Comparison of ENCODE assay signal across 23 mouse cellular contexts in genomic region chr17:16027989-16028388, GRCm38 (mm10).
"Had no signal": no experiment of that assay in that cellular context is flagged by ENCODE, and none has a peak within 500 bp of the region (broad histone marks: within the 10 kb centered on the region; RNA-seq: fewer than 3 reads in every experiment).

No protein-coding gene starts in this region.

- DNase-seq: forebrain, postnatal 0 days; gastrocnemius, postnatal 14 days; gastrocnemius, postnatal 36 days; heart, adult 18-20 months; heart, postnatal 10 days; kidney, adult 11 months; kidney, adult 2 months; kidney, adult 9 months; kidney, postnatal 14 days; kidney, postnatal 36 days; layer of hippocampus, adult 9-11 months; layer of hippocampus, postnatal 36 days; left cerebral cortex, postnatal 4 days had no signal

- H3K4me2 ChIP-seq: heart, embryonic 12.5 days; hindbrain, embryonic 13.5 days; hindbrain, embryonic 15.5 days; kidney, embryonic 15.5 days; limb, embryonic 13.5 days; limb, embryonic 15.5 days had no signal

- H3K4me3 ChIP-seq: heart, embryonic 10.5 days; heart, embryonic 12.5 days; hindbrain, embryonic 13.5 days; hindbrain, embryonic 15.5 days; kidney, embryonic 15.5 days; limb, embryonic 13.5 days; limb, embryonic 15.5 days had no signal

- H3K9ac ChIP-seq: forebrain, postnatal 0 days; heart, embryonic 12.5 days; hindbrain, embryonic 13.5 days; hindbrain, embryonic 15.5 days; kidney, embryonic 15.5 days; limb, embryonic 13.5 days; limb, embryonic 15.5 days had no signal

- H3K4me1 ChIP-seq: heart, embryonic 10.5 days; heart, embryonic 12.5 days; hindbrain, embryonic 13.5 days; hindbrain, embryonic 15.5 days; kidney, embryonic 15.5 days; limb, embryonic 13.5 days; limb, embryonic 15.5 days had no signal

- ATAC-seq: forebrain, postnatal 0 days; hindbrain, postnatal 0 days; intestine, embryonic 16.5 days had no signal

- H3K9me3 ChIP-seq: heart, embryonic 10.5 days; heart, embryonic 12.5 days; hindbrain, embryonic 13.5 days; hindbrain, embryonic 15.5 days; kidney, embryonic 15.5 days; limb, embryonic 13.5 days; limb, embryonic 15.5 days had no signal

- H3K27ac ChIP-seq: heart, embryonic 10.5 days; hindbrain, embryonic 13.5 days; hindbrain, embryonic 15.5 days; hindbrain, postnatal 0 days; kidney, embryonic 15.5 days; kidney, postnatal 0 days; limb, embryonic 13.5 days; limb, embryonic 15.5 days had no signal

- H3K27me3 ChIP-seq: heart, embryonic 12.5 days; hindbrain, embryonic 13.5 days; hindbrain, embryonic 15.5 days; kidney, embryonic 15.5 days; limb, embryonic 13.5 days; limb, embryonic 15.5 days had no signal

- H3K36me3 ChIP-seq: heart, embryonic 10.5 days; heart, embryonic 12.5 days; hindbrain, embryonic 13.5 days; hindbrain, embryonic 15.5 days; kidney, embryonic 15.5 days; limb, embryonic 13.5 days; limb, embryonic 15.5 days had no signal
